Mouse (Mus musculus): ENCODE data around the gene Trim60.

Gene Trim60

DNA sequence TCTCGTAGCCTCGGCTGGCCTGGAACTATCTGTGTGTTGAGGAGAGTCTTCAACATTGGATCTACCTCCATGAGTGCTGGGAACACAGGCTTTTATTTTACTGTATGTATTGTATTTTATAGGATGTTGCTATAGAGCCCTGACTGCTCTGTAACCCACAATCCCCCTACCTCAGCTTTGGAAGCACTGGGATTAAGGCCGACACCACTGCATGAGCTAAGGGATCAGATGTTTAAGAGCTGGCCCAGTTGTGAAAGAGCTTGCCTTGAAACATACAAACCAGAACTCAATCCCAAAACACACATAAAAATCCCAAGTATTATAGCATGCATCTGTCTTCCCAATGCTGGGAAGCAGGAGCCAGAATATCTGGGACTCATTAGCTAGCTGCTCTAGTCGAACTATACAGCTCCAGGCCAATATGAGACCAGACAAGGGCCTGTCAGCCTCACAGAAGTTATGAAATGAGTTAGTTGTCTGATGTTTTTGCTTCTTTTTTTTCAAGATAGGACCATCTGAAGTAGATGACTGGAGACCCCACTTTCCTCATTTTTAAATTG, 19.5 kb downstream of the Trim60 start:
- DNase-seq (ENCODE audit: low read depth in 1 of 2, low spot score in 2 of 2): no peak

DNA sequence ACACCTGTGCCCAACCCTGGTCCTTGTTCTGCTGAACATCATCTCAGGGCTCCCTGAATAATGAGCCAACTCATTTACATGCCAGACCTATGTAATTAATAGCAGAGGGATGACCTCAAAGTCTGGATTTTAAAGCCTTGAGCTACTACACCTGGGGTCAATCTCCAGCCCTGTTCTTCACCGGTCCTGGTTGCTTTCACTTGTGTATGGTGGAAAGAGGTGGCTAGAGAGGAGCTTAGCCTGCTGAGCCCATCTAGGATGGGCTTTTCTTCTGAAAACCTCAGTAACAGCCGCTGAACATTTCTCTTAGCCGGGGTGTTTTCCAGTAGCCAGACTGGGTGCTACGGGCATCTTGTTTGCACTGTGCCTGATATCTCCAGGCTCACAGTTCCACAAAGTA, 30.7 kb downstream of the Trim60 start, which contains the start of gene Trim75:
TSS of gene Trim75 (minus strand) at position 101 of the 400 bp plus-strand sequence.
- no peak for DNase-seq (ENCODE audit: low read depth in 1 of 2, low spot score in 2 of 2)

DNA sequence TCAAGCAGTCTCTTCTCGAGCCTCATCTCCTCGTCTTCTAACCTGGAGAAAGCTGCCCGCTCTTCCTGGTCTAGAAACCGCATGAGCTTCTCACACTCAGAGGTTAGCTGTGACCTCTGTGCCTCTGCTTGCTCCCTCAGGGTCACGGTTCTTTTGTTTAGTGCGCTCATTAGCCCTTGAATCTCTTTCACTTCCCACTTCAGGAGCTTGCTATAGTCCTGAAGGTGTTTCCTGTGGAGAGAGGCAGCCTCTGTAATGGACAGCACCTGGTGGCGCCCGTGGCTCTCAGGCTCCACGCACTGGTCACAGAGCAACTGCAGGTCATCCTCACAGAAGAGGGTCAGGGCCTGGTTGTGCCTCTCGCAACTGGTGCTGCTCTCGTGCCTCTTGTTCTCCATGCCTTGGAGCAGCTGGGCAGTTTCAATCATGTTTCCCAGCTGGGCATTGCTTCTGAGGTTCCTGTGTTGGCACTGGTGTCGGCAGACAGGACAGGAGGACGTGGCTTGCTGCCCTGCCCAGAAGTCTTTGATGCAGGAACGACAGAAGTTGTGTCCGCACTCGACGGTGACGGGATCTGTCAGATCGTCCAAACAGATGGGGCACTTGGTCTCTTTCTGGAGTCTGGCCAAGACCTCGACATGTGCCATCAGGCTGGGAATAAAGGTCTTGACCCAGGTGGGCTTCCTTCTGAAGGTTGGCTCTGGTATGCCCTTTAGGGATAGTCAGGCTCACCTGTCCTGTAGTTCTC, 35.1 kb downstream of the Trim60 start:
- no peak for DNase-seq (ENCODE audit: low read depth in 1 of 2, low spot score in 2 of 2)

DNA sequence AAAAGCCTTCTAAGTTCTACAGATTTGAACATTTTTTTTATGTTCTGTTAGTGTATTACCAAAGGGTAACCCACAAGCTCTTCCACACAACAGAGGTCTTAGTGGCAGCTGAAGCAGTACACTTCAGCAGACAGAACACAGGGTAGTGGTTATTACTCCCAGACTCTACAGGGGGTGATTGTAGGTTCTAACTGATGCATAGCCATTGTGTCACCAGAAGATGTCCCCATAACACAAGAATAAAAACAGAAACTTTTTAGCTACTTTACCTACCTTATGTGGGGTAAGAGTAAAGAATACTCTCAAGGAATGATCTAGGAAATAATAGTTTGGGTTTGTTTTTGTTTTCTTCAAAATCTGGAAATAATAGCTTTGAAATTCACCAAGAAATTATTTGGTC, 55.5 kb downstream of the Trim60 start:
- no peak for DNase-seq (ENCODE audit: low read depth in 1 of 2, low spot score in 2 of 2)

DNA sequence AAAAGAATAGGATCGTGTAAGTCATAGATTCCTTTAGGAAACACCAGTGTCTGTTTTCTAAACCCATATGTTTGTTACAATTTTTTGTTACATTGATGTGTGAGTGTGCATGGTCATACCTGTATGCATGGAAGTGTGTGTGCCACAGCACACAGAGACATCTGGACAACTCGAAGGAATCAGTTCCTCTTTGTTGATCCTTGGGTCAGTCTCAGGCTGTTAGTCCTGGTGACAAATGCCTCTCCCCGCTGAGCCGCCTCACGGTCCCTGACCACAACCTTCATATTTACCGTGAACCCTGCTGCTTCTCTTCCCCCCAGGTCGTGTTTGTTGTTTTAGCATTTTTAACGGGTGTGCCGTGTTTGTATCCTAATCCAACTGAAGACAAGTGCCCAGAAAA, 59.4 kb downstream of the Trim60 start:
- no peak for DNase-seq (ENCODE audit: low read depth in 1 of 2, low spot score in 2 of 2)

DNA sequence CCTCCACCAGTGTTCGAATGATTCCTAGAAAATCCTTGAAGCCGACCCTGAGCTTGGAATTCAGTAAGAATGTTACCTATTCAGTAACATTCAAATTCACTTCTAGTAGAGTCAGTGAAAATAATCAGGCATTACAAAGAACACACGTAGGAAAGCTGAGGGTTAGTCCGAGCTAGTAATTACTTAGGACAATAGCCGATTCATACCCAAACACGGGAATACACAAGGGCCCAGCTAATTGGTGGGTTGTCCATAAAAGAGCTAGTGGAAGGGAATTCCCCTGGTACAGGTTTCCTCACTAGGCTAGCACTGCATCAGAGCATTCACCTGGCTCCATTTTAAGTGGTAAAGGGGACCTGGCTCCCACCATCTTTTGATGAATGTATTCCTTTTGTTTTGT, 66.3 kb downstream of the Trim60 start:
- no peak for DNase-seq (ENCODE audit: low read depth in 1 of 2, low spot score in 2 of 2)

All from monocyte, adult 2 months (primary cell).